Mouse (Mus musculus): ENCODE data around the gene Dctn1. TPM values are rescaled to one million over a fixed set of nuclear protein-coding genes. Genes with fewer than 3 reads are reported as not detected.

The Dctn1 gene
- polyA plus RNA-seq, 1 experiment from 2014 or later = 61.5 TPM

Other genes with a start within 250 kb of the Dctn1 start
- not detected in 3 replicates for gene Sema4f, start 226.2 kb upstream of the Dctn1 start, polyA plus RNA-seq (2018)
- 1.2 to 2.1 TPM (median 1.8 TPM) in 3 replicates for gene M1ap, start 219.0 kb upstream of the Dctn1 start, polyA plus RNA-seq (2018)
- 30.0 to 70.8 TPM (median 64.9 TPM) in 3 replicates for gene Dok1, start 132.4 kb upstream of the Dctn1 start, polyA plus RNA-seq (2018)
- gene Loxl3, start 131.7 kb upstream of the Dctn1 start, polyA plus RNA-seq (2018) = 6.0 to 8.2 TPM (median 7.6 TPM) in 3 replicates
- gene Aup1, start 111.4 kb upstream of the Dctn1 start, polyA plus RNA-seq (2018) = 192 to 272 TPM (median 246 TPM) in 3 replicates
- 33.7 to 84.6 TPM (median 58.6 TPM) in 3 replicates for gene Htra2, start 110.6 kb upstream of the Dctn1 start, polyA plus RNA-seq (2018)
- gene Dqx1, start 108.1 kb upstream of the Dctn1 start, polyA plus RNA-seq (2018) = 0.23 to 0.54 TPM (median 0.51 TPM) in 3 replicates
- not detected in 3 replicates for gene Tlx2, start 95.6 kb upstream of the Dctn1 start, polyA plus RNA-seq (2018)
- gene Pcgf1, start 88.1 kb upstream of the Dctn1 start, polyA plus RNA-seq (2018) = 9.8 to 13.6 TPM (median 11.0 TPM) in 3 replicates
- gene Lbx2, start 79.6 kb upstream of the Dctn1 start, polyA plus RNA-seq (2018) = 0.40 to 1.3 TPM (median 0.66 TPM) in 3 replicates
- gene Ccdc142, start 64.3 kb upstream of the Dctn1 start, polyA plus RNA-seq (2018) = 0.99 to 3.0 TPM (median 1.5 TPM) in 3 replicates
- gene Gm42688, start 64.3 kb upstream of the Dctn1 start, polyA plus RNA-seq (2018) = 1.6 to 3.7 TPM (median 2.8 TPM) in 3 replicates
- gene Mrpl53, start 56.9 kb upstream of the Dctn1 start, polyA plus RNA-seq (2018) = 18.3 to 47.9 TPM (median 27.0 TPM) in 3 replicates
- 8.4 to 31.8 TPM (median 16.2 TPM) in 3 replicates for gene Mogs, start 50.4 kb upstream of the Dctn1 start, polyA plus RNA-seq (2018)
- gene Wbp1, start 44.4 kb upstream of the Dctn1 start, polyA plus RNA-seq (2018) = 13.1 to 20.6 TPM (median 14.1 TPM) in 3 replicates
- gene Ino80b, start 40.5 kb upstream of the Dctn1 start, polyA plus RNA-seq (2018) = 16.6 to 24.5 TPM (median 22.9 TPM) in 3 replicates
- gene Rtkn, start 30.5 kb upstream of the Dctn1 start, polyA plus RNA-seq (2018) = 1.3 to 2.1 TPM (median 1.4 TPM) in 3 replicates
- gene Wdr54, start 9.5 kb upstream of the Dctn1 start, polyA plus RNA-seq (2018) = 0.30 to 1.1 TPM (median 0.42 TPM) in 3 replicates
- 0.19 TPM in 1 of 3 replicates, not detected in the others for gene 1700003E16Rik, start 9.5 kb upstream of the Dctn1 start, polyA plus RNA-seq (2018)
- gene Slc4a5, start 53.9 kb downstream of the Dctn1 start, polyA plus RNA-seq (2018) = not detected in 3 replicates
- gene Mthfd2, start 160.0 kb downstream of the Dctn1 start, polyA plus RNA-seq (2018) = 5.4 to 17.7 TPM (median 8.3 TPM) in 3 replicates
- 82.5 to 141 TPM (median 132 TPM) in 3 replicates for gene Mob1a, start 160.1 kb downstream of the Dctn1 start, polyA plus RNA-seq (2018)
- gene Bola3, start 183.2 kb downstream of the Dctn1 start, polyA plus RNA-seq (2018) = 21.1 to 56.8 TPM (median 50.5 TPM) in 3 replicates

Data from macrophage (primary cell).